Mouse (Mus musculus): ENCODE measurements around the gene Anxa1.

DNA sequence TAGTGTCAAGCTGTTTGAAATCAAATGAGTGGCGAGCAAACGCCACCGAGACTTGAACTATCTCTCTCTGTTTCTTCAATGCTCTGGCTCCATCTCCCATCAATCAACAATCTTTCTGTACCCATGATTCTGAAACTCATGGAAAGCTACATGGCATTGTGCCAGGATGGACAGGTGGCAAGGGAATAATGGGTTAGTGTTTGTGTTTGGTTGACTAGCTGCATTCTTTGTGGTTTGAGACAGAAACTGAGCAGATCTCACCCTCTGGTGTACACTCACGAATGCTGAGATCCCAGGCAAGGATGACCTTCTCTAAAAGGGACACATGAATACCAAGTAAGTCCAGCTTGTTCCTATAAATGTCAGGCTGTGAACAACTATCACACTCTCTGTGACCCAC is 14.3 kb upstream of the Anxa1 start:
- TF ChIP-seq CTCF (conservative IDR thresholded peaks at IDR 0.05; ENCODE audit: low read length) (no peak), NANOG (IDR thresholded peaks at IDR 0.05; ENCODE audit: borderline replicate concordance, low read length) (no peak)

Measured in E14TG2a.4 (cell line).